Mouse (Mus musculus) brain, adult 2 months (tissue): ENCODE measurements at regions not wholly inside any gene's neighbourhood (a gene's known extent, or its start where the extent isn't known, plus 50 kb on each side); places are given as distances from the start of the nearest gene placed in this dataset.

Experiments
- DNase-seq: peaks from one replicate; pipeline ENCODE4 v3.0.0; 2011; ENCODE audit warnings: low read depth, low spot score

GRCm38 (mm10) chr1:137865030-137865429 is 310.5 kb downstream of the Ptprc start:
- no peak for DNase-seq

- no peak for DNase-seq
These were observed 312.0 kb downstream of the Ptprc start for GRCm38 (mm10) chr1:137863506-137863905.

GRCm38 (mm10) chr1:137852262-137852661 is 323.2 kb downstream of the Ptprc start:
- DNase-seq: no peak

GRCm38 (mm10) chr1:137847311-137847923 is 328.1 kb downstream of the Ptprc start:
- DNase-seq: peak; percentile 85

- DNase-seq: peak; percentile 16
These were observed 328.7 kb downstream of the Ptprc start for GRCm38 (mm10) chr1:137846857-137847256.

GRCm38 (mm10) chr1:137840531-137840930 is 335.0 kb downstream of the Ptprc start:
- DNase-seq: peak; percentile 28

- DNase-seq: no peak
These were observed 335.8 kb downstream of the Ptprc start for GRCm38 (mm10) chr1:137839703-137840102.

GRCm38 (mm10) chr1:137839263-137839662 is 336.2 kb downstream of the Ptprc start:
- DNase-seq: no peak

- peak; percentile 11 for DNase-seq
These were observed 337.2 kb downstream of the Ptprc start for GRCm38 (mm10) chr1:137838357-137838756.

GRCm38 (mm10) chr1:137833535-137833934 is 342.0 kb downstream of the Ptprc start:
- no peak for DNase-seq

GRCm38 (mm10) chr1:137831284-137831683 is 344.2 kb downstream of the Ptprc start:
- DNase-seq: peak; percentile 9

GRCm38 (mm10) chr1:137827379-137827778 is 348.1 kb downstream of the Ptprc start:
- peak; percentile 36 for DNase-seq

GRCm38 (mm10) chr1:137815401-137815888 is 360.1 kb downstream of the Ptprc start:
- DNase-seq: no peak

- DNase-seq: no peak
These were observed 361.0 kb downstream of the Ptprc start for GRCm38 (mm10) chr1:137814556-137814955.

GRCm38 (mm10) chr1:137813716-137814115 is 361.8 kb downstream of the Ptprc start:
- no peak for DNase-seq

- DNase-seq: no peak
These were observed 363.5 kb downstream of the Ptprc start for GRCm38 (mm10) chr1:137811981-137812380.

GRCm38 (mm10) chr1:137806742-137807141 is 368.8 kb downstream of the Ptprc start:
- no peak for DNase-seq

- no peak for DNase-seq
These were observed 369.3 kb downstream of the Ptprc start for GRCm38 (mm10) chr1:137806252-137806651.

GRCm38 (mm10) chr1:137802119-137802518 is 373.4 kb downstream of the Ptprc start:
- DNase-seq: no peak

GRCm38 (mm10) chr1:137800752-137801151 is 374.8 kb downstream of the Ptprc start:
- no peak for DNase-seq

- DNase-seq: peak; percentile 68
These were observed 386.7 kb downstream of the Ptprc start for GRCm38 (mm10) chr1:137788789-137789188.

GRCm38 (mm10) chr1:137786653-137787052 is 388.9 kb downstream of the Ptprc start:
- peak; percentile 12 for DNase-seq

GRCm38 (mm10) chr1:137774586-137774985 is 400.9 kb downstream of the Ptprc start:
- DNase-seq: no peak

GRCm38 (mm10) chr1:137760797-137761196 is 414.7 kb downstream of the Ptprc start:
- no peak for DNase-seq
